Mouse (Mus musculus): Measurements from ENCODE around the gene Map4. TPM values are rescaled to one million over a fixed set of nuclear protein-coding genes. Genes with fewer than 3 reads are reported as not detected.

Map4 gene
- polyA plus RNA-seq, 1 experiment, result 107 TPM

DNA sequence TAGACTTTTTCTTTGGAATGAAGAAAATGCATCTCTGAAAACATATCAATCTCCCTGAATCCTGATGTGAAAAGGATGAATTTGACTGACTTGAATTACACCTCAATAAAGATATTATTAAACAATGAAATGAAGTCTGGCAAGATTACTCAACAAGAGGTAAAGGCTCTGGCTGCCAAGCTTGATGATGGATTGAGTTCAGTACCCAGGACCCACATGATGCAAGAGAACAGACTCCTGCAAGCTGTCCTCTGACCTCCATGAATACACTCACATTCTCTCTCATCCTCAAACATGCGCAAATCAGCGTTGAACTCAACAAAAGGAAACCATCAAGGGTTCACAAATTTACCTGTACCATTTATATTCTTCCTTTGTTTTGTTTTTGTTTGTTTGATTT lies 90.9 kb downstream of the Map4 start:
- Histone ChIP-seq H3K4me3 (ENCODE audit: insufficient read depth, low read depth, low read length) (no peak overlapping the region), H3K27me3 (replicated peaks; ENCODE audit: control insufficient read depth, insufficient read depth, low read length) (no peaks in the 10 kb centered on the region), H3K4me1 (ENCODE audit: control insufficient read depth, insufficient read depth, low read length) (no peaks in the 10 kb centered on the region), H3K36me3 (ENCODE audit: control insufficient read depth, insufficient read depth, low read length) (no peaks in the 10 kb centered on the region), H3K27ac (ENCODE audit: insufficient read depth, low read depth, low read length) (no peak overlapping the region)
- WGBS, result 90% methylated on average over 2 of the region's 2 CpGs
- no peak for DNase-seq
- TF ChIP-seq POLR2A (IDR thresholded peaks at IDR 0.05; ENCODE audit: low read depth, low read length) (no peak), CTCF (conservative IDR thresholded peaks at IDR 0.05; ENCODE audit: insufficient read depth, insufficient read length, low read depth, low read length) (no peak)

DNA sequence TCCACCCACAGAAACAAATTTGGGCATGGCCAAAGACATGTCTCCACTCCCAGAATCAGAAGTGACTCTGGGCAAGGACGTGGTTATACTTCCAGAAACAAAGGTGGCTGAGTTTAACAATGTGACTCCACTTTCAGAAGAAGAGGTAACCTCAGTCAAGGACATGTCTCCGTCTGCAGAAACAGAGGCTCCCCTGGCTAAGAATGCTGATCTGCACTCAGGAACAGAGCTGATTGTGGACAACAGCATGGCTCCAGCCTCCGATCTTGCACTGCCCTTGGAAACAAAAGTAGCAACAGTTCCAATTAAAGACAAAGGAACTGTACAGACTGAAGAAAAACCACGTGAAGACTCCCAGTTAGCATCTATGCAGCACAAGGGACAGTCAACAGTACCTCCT lies 103.8 kb downstream of the Map4 start:
- no peak for DNase-seq
- H3K27me3 ChIP-seq (replicated peaks; ENCODE audit: control insufficient read depth, insufficient read depth, low read length), result no peaks in the 10 kb centered on the region
- 88% methylated on average over 4 of the region's 4 CpGs for WGBS
- no peaks in the 10 kb centered on the region for H3K4me1 ChIP-seq (ENCODE audit: control insufficient read depth, insufficient read depth, low read length)
- TF ChIP-seq CTCF (conservative IDR thresholded peaks at IDR 0.05; ENCODE audit: insufficient read depth, insufficient read length, low read depth, low read length), result no peak
- no peak for TF ChIP-seq POLR2A (IDR thresholded peaks at IDR 0.05; ENCODE audit: low read depth, low read length)
- H3K27ac ChIP-seq (ENCODE audit: insufficient read depth, low read depth, low read length), result no peak overlapping the region
- H3K36me3 ChIP-seq (ENCODE audit: control insufficient read depth, insufficient read depth, low read length), result peaks cover 3% of the 10 kb centered on the region
- no peak overlapping the region for H3K4me3 ChIP-seq (ENCODE audit: insufficient read depth, low read depth, low read length)

- Histone ChIP-seq H3K27me3 (replicated peaks; ENCODE audit: control insufficient read depth, insufficient read depth, low read length) (no peaks in the 10 kb centered on the region), H3K36me3 (ENCODE audit: control insufficient read depth, insufficient read depth, low read length) (peaks cover 3% of the 10 kb centered on the region), H3K27ac (ENCODE audit: insufficient read depth, low read depth, low read length) (no peak overlapping the region), H3K4me3 (ENCODE audit: insufficient read depth, low read depth, low read length) (no peak overlapping the region), H3K4me1 (ENCODE audit: control insufficient read depth, insufficient read depth, low read length) (no peaks in the 10 kb centered on the region)
- TF ChIP-seq CTCF (conservative IDR thresholded peaks at IDR 0.05; ENCODE audit: insufficient read depth, insufficient read length, low read depth, low read length), result no peak
- TF ChIP-seq POLR2A (IDR thresholded peaks at IDR 0.05; ENCODE audit: low read depth, low read length), result no peak
- no peak for DNase-seq
- 82% methylated on average over 8 of the region's 8 CpGs for WGBS
These were observed 106.6 kb downstream of the Map4 start for GRCm38 (mm10) chr9:110037895-110038294.

GRCm38 (mm10) chr9:110038485-110038884 lies 107.2 kb downstream of the Map4 start:
- no peaks in the 10 kb centered on the region for H3K27me3 ChIP-seq (replicated peaks; ENCODE audit: control insufficient read depth, insufficient read depth, low read length)
- TF ChIP-seq CTCF (conservative IDR thresholded peaks at IDR 0.05; ENCODE audit: insufficient read depth, insufficient read length, low read depth, low read length) (no peak), POLR2A (IDR thresholded peaks at IDR 0.05; ENCODE audit: low read depth, low read length) (no peak)

GRCm38 (mm10) chr9:110044373-110044772 lies 113.1 kb downstream of the Map4 start:
- no peaks in the 10 kb centered on the region for H3K36me3 ChIP-seq (ENCODE audit: control insufficient read depth, insufficient read depth, low read length)
- no peak for DNase-seq
- no peak overlapping the region for H3K27ac ChIP-seq (ENCODE audit: insufficient read depth, low read depth, low read length)
- H3K4me1 ChIP-seq (ENCODE audit: control insufficient read depth, insufficient read depth, low read length), result no peaks in the 10 kb centered on the region
- TF ChIP-seq POLR2A (IDR thresholded peaks at IDR 0.05; ENCODE audit: low read depth, low read length), result no peak
- H3K4me3 ChIP-seq (ENCODE audit: insufficient read depth, low read depth, low read length), result no peak overlapping the region
- 82% methylated on average over 4 of the region's 4 CpGs for WGBS
- H3K27me3 ChIP-seq (replicated peaks; ENCODE audit: control insufficient read depth, insufficient read depth, low read length), result no peaks in the 10 kb centered on the region

More at GRCm38 (mm10) chr9:110038485-110038884, 107.2 kb downstream of the Map4 start:
- no peak for DNase-seq
- no peak overlapping the region for H3K27ac ChIP-seq (ENCODE audit: insufficient read depth, low read depth, low read length)
- H3K4me3 ChIP-seq (ENCODE audit: insufficient read depth, low read depth, low read length), result no peak overlapping the region
- 95% methylated on average over 2 of the region's 2 CpGs for WGBS
- no peaks in the 10 kb centered on the region for H3K4me1 ChIP-seq (ENCODE audit: control insufficient read depth, insufficient read depth, low read length)
- H3K36me3 ChIP-seq (ENCODE audit: control insufficient read depth, insufficient read depth, low read length), result peaks cover 3% of the 10 kb centered on the region

GRCm38 (mm10) chr9:110045763-110046377 lies 114.6 kb downstream of the Map4 start:
- no peak overlapping the region for H3K27ac ChIP-seq (ENCODE audit: insufficient read depth, low read depth, low read length)
- TF ChIP-seq CTCF (conservative IDR thresholded peaks at IDR 0.05; ENCODE audit: insufficient read depth, insufficient read length, low read depth, low read length) (no peak), POLR2A (IDR thresholded peaks at IDR 0.05; ENCODE audit: low read depth, low read length) (no peak)
- H3K36me3 ChIP-seq (ENCODE audit: control insufficient read depth, insufficient read depth, low read length), result no peaks in the 10 kb centered on the region
- DNase-seq, result no peak
- no peaks in the 10 kb centered on the region for H3K27me3 ChIP-seq (replicated peaks; ENCODE audit: control insufficient read depth, insufficient read depth, low read length)
- H3K4me1 ChIP-seq (ENCODE audit: control insufficient read depth, insufficient read depth, low read length), result no peaks in the 10 kb centered on the region
- H3K4me3 ChIP-seq (ENCODE audit: insufficient read depth, low read depth, low read length), result no peak overlapping the region

GRCm38 (mm10) chr9:110047260-110047659 lies 116.0 kb downstream of the Map4 start:
- H3K27me3 ChIP-seq (replicated peaks; ENCODE audit: control insufficient read depth, insufficient read depth, low read length), result no peaks in the 10 kb centered on the region
- H3K4me3 ChIP-seq (ENCODE audit: insufficient read depth, low read depth, low read length), result no peak overlapping the region

More at GRCm38 (mm10) chr9:110047260-110047659, 116.0 kb downstream of the Map4 start:
- DNase-seq, result no peak
- TF ChIP-seq CTCF (conservative IDR thresholded peaks at IDR 0.05; ENCODE audit: insufficient read depth, insufficient read length, low read depth, low read length) (no peak), POLR2A (IDR thresholded peaks at IDR 0.05; ENCODE audit: low read depth, low read length) (no peak)
- Histone ChIP-seq H3K4me1 (ENCODE audit: control insufficient read depth, insufficient read depth, low read length) (no peaks in the 10 kb centered on the region), H3K36me3 (ENCODE audit: control insufficient read depth, insufficient read depth, low read length) (no peaks in the 10 kb centered on the region), H3K27ac (ENCODE audit: insufficient read depth, low read depth, low read length) (no peak overlapping the region)

All from kidney, adult 2 months (tissue).